Mouse (Mus musculus) small intestine, adult 2 months (tissue): ENCODE measurements at regions not wholly inside any gene's neighbourhood (a gene's known extent, or its start where the extent isn't known, plus 50 kb on each side); places are given as distances from the start of the nearest gene placed in this dataset.

Experiments
- CTCF ChIP-seq: fragments of 200-500 bp; IDR thresholded peaks from 2 replicates; pipeline ENCODE4 v1.5.1; 2012; ENCODE audit warnings: low read depth, mild to moderate bottlenecking, control low read depth, inconsistent platforms, low read length, moderate library complexity, mixed read lengths; ENCODE audit not compliant: insufficient replicate concordance, insufficient read length; ENCODE audit errors: extremely low read depth
- POLR2A ChIP-seq: fragments of 200-500 bp; IDR thresholded peaks from 2 replicates; pipeline ENCODE4 v1.6.1; 2012; ENCODE audit warnings: low read depth, mild to moderate bottlenecking, control low read depth, inconsistent platforms, low read length, moderate library complexity

GRCm38 (mm10) chr6:59522960-59523359 is 96.9 kb upstream of the Gprin3 start:
- TF ChIP-seq CTCF (no peak), POLR2A (no peak)
